Mouse (Mus musculus): ENCODE measurements at regions not wholly inside any gene's neighbourhood (a gene's known extent, or its start where the extent isn't known, plus 50 kb on each side); places are given as distances from the start of the nearest gene placed in this dataset.
"Not testable (repeated sequence)": the region's sequence is repeated elsewhere in the genome, so short reads cannot be mapped to it uniquely, and the experiment has no call there.

- DNase-seq: peak; percentile 53
Measured at GRCm38 (mm10) chr9:25655767-25656513, 174.6 kb downstream of the Eepd1 start.

GRCm38 (mm10) chr9:25656534-25656933 is 175.2 kb downstream of the Eepd1 start:
- DNase-seq: no peak

GRCm38 (mm10) chr9:25683635-25684333 is 202.4 kb downstream of the Eepd1 start:
- DNase-seq: no peak

DNA sequence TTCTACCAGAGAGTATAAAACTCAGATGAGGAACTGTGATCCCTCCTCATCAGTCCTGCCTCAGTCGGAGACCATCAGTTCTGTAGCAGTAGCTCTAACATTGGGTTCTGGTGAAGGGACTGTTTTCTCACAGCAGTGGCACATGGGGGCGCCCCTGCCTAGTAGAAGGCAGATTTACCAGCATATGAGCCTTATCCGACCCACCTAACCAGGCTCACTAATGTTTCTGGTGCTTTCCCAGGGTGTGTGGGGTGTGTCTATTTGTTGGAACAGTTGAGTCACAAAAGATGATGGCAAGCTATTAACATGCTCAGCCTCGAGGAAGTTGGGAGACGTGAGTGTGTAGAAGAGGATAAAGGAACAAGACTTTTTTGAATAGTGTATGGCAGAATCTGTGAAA is 212.3 kb downstream of the Eepd1 start:
- DNase-seq: peak; percentile 31

DNA sequence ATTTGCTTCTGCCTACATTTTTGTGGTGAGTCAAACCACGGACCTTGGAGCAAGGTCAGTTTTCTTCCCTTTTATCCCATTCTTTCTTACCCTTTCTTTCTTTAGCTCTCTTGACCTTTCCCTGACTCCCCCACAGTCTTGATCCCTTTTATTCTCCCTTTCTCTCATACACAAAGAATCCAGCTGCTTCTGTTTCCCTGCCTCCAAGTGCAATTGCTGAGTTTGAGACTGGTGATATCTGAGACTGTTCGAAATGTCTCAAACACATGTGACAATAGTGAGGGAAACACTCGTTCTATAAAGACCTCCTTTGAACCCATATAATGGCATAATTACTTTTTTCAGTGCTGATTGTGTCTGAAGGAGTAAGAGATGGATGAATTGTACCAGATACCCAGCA is 213.7 kb downstream of the Eepd1 start:
- no peak for DNase-seq

GRCm38 (mm10) chr9:25713636-25714035 is 232.3 kb downstream of the Eepd1 start:
- no peak for DNase-seq

DNA sequence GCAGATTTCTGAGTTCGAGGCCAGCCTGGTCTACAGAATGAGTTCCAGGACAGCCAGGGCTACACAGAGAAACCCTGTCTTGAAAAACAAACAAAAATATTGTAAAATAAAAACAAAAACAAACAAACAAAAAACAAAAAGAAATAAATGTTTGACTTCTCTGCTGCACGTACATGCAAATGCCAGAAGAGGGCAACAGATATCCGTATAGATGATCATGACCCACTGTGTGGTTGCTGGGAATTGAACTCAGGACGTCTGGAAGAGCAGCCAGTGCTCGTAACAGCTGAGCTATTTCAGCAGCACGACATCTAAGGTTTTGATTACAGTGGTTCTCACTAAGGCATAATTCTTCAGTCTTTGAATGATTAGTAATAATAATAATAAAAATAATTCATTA is 262.8 kb downstream of the Eepd1 start:
- no peak for DNase-seq

- DNase-seq: no peak
Measured at GRCm38 (mm10) chr9:25751138-25751537, 269.8 kb downstream of the Eepd1 start.

- DNase-seq: no peak
Measured at GRCm38 (mm10) chr9:25773899-25774298, 292.6 kb downstream of the Eepd1 start.

DNA sequence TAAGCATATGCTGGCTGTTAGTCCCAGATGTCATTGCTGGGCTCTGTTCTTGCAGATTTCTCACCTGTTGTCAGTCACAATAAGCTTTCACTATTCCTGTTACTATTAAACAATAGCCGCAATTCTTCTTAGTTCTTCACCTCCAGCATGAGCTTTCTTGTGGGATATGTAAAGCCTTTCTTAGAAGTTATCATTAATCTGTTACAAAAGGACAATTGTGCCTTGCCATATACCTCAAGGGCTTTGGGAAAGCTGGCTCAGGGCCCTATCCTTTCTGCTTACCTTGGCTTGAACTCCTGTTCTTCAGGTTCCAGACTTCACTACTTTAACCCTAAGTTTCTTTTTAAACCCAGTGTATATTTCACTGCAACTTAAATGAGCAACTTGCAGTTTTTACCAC is 301.3 kb downstream of the Eepd1 start:
- no peak for DNase-seq

DNA sequence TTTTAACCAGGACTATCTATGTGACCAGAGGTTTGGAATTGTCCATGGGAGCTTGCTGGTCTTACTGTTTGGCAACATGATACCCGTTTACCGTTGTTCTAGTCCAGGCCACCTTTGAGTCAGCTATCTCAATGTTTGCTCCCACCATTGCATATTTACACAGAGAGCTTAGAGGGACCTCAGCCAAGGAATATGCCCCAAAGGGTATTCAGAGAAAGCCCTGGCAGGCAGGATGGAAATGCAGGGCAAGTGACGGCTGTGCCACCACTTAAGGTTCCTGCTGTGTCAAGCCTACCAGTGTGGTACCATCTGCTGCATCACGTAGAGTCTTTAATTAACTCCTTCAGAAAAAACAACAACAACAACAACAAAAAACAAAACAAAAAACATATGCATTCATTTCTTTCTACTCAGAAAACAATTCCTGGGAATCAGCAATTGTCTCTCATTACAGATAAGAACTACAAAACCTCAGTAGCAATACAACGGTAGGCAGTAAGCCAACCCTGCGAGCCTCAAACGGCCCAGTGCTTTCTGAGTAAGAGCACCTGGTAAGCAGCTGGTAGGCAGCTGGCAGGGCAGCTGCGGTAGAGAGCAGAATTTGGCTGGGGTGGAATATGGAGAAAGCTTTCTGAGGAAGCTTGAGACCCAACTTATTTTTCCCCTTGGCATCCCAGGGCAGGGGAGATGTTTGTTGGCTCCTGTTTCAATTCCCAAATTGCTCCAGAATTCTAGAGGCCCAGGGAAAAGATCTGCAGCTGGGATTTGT is 314.0 kb downstream of the Eepd1 start:
- DNase-seq: no peak

DNA sequence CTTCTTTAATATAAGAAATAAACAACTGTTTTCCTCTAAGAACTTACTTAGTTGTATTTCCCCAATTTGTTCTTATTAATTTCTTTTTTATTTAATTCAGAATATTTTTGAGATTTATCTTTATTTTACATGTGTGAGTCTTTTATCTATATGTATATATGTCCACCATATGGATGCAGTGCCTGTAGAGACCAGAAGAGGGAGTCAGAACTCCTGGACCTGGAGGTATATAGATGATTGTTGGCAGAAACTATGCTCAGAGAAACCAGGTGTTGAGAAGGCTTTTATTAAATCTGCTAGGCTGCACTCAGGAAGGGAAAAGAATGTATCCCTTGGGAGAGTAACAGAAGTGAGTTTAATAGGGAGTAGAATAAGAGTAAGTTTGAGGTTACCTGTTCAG is 328.2 kb downstream of the Eepd1 start:
- no peak for DNase-seq

- no peak for DNase-seq
Measured at GRCm38 (mm10) chr9:25833295-25833694, 351.9 kb downstream of the Eepd1 start.

- DNase-seq: not testable (repeated sequence)
Measured at GRCm38 (mm10) chr9:25849914-25850313, 368.6 kb downstream of the Eepd1 start.

GRCm38 (mm10) chr9:25850608-25851007 is 369.3 kb downstream of the Eepd1 start:
- not testable (repeated sequence) for DNase-seq

- no peak for DNase-seq
Measured at GRCm38 (mm10) chr9:25854545-25854944, 373.2 kb downstream of the Eepd1 start.

- no peak for DNase-seq
Measured at GRCm38 (mm10) chr9:25870260-25870659, 388.9 kb downstream of the Eepd1 start.

DNA sequence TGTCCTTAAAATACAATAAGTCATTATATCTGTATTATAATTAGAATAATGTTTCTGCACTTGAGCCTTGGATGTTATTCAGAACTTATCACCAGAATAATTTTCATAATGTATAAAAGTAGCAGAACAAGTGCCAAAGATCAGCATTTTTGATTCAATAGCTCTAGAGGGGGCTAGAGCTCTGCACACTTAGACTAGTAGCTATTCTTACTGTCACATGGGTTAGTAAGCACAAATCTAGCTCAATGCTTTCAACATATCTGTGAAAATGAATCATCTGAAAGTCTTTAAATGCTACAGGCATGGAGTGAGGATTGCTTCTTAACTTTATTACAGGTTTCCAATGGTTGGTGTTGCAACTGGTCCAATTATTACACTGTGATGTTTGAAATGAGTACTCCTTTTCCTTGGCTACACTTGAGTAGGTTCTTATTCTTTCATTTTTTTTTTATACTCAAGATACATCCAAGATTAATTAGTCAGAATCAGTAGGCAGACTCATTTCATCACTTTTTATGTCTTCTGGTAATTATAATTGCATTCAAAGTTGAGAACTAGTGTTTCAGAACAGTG is 415.1 kb downstream of the Eepd1 start:
- no peak for DNase-seq

Measured in adrenal gland, postnatal 14 days (tissue).